Mouse (Mus musculus) small intestine, adult 2 months (tissue): ENCODE measurements around the gene Zbtb7a. TPM values are rescaled to one million over a fixed set of nuclear protein-coding genes. Genes with fewer than 3 reads are reported as not detected.

Experiments used
- H3K27ac ChIP-seq: fragments of 200-500 bp; 2 replicates; pipeline ENCODE4 v1.5.1; 2012; ENCODE audit warnings: low read depth, low read length, control low read depth, inconsistent platforms; ENCODE audit not compliant: insufficient read depth
- H3K27me3 ChIP-seq: fragments of 200-500 bp; 2 replicates; pipeline ENCODE4 v1.6.1; 2012; ENCODE audit warnings: mild to moderate bottlenecking, moderate library complexity, low read length, inconsistent platforms; ENCODE audit not compliant: control insufficient read depth, insufficient read depth
- H3K36me3 ChIP-seq: fragments of 200-500 bp; 2 replicates; pipeline ENCODE4 v1.6.1; 2012; ENCODE audit warnings: mild to moderate bottlenecking, low read length, control low read depth, inconsistent platforms; ENCODE audit not compliant: control insufficient read depth, insufficient read depth
- H3K4me1 ChIP-seq: fragments of 200-500 bp; 2 replicates; pipeline ENCODE4 v1.6.1; 2012; ENCODE audit warnings: low read length, inconsistent platforms, mixed read lengths; ENCODE audit not compliant: control insufficient read depth, insufficient read depth, insufficient read length
- H3K4me3 ChIP-seq: fragments of 200-500 bp; 2 replicates; pipeline ENCODE4 v1.5.1; 2012; ENCODE audit warnings: low read depth, mild to moderate bottlenecking, control low read depth, inconsistent platforms, low read length, moderate library complexity
- CTCF ChIP-seq: fragments of 200-500 bp; IDR thresholded peaks from 2 replicates; pipeline ENCODE4 v1.5.1; 2012; ENCODE audit warnings: low read depth, mild to moderate bottlenecking, control low read depth, inconsistent platforms, low read length, moderate library complexity, mixed read lengths; ENCODE audit not compliant: insufficient replicate concordance, insufficient read length; ENCODE audit errors: extremely low read depth
- POLR2A ChIP-seq: fragments of 200-500 bp; IDR thresholded peaks from 2 replicates; pipeline ENCODE4 v1.6.1; 2012; ENCODE audit warnings: low read depth, mild to moderate bottlenecking, control low read depth, inconsistent platforms, low read length, moderate library complexity
- WGBS: fragments of 180-500 bp; shearing (Covaris S2); methylation state at CpG from one replicate; pipeline ENCODE4 v1.1.7; 2018; 5-methylcytosine and 5-hydroxymethylcytosine counted together
- polyA plus RNA-seq: library from polyadenylated mRNA; depleted of rRNA; stranded (reverse); fragments of >200 nt; gene quantifications from 2 replicates; pipeline ENCODE4 v1.2.3, GENCODE M21; 2012; rRNA removed

The Zbtb7a gene
- polyA plus RNA-seq, 1 experiment, result 187 TPM

DNA sequence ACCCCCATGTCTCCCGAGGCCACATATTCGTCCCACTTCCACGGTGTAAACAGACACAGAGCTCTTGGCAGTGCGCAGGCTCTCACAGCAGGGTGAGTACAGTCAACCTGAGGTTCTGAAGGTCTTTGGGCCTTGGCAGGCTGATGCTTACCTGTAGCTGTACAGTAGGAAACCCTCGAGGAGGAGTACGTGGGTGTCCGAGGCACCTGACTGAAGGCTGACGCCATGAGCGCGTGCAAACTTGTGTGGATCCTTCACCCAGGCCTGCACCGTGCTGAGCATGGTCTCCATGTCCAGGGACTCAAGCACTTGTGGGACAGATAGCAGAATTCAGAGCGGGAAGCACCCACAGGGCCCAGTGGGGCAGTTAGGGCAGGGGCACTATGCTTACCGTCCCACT, 65.1 kb downstream of the Zbtb7a start:
- WGBS, result 88% methylated on average over 13 of the region's 13 CpGs
- no peak for TF ChIP-seq POLR2A
- TF ChIP-seq CTCF, result no peak
- Histone ChIP-seq H3K27me3 (no peaks in the 10 kb centered on the region), H3K27ac (no peak overlapping the region), H3K4me1 (peaks cover 15% of the 10 kb centered on the region; the same call in 1 of the 2 replicates), H3K4me3 (no peak overlapping the region), H3K36me3 (no peaks in the 10 kb centered on the region)

- H3K4me1 ChIP-seq, result peaks cover 11% of the 10 kb centered on the region; the same call in 1 of the 2 replicates
- H3K36me3 ChIP-seq, result no peaks in the 10 kb centered on the region
- H3K4me3 ChIP-seq, result no peak overlapping the region
- TF ChIP-seq CTCF (no peak), POLR2A (no peak)
- H3K27me3 ChIP-seq, result no peaks in the 10 kb centered on the region
- 84% methylated on average over 20 of the region's 20 CpGs for WGBS
- no peak overlapping the region for H3K27ac ChIP-seq
Measured at GRCm38 (mm10) chr10:81200605-81201287, 65.7 kb downstream of the Zbtb7a start.

- no peaks in the 10 kb centered on the region for H3K36me3 ChIP-seq
- no peaks in the 10 kb centered on the region for H3K27me3 ChIP-seq
- no peak within 1 kb of the TSS for H3K4me3 ChIP-seq
- 74% methylated on average over 13 of the region's 13 CpGs for WGBS
- TF ChIP-seq CTCF, result no peak
- TF ChIP-seq POLR2A, result no peak
- H3K27ac ChIP-seq, result no peak within 1 kb of the TSS
- H3K4me1 ChIP-seq, result peaks cover 11% of the 10 kb centered on the region; the same call in 1 of the 2 replicates
Measured at GRCm38 (mm10) chr10:81201807-81202758, 67.1 kb downstream of the Zbtb7a start, which contains the start of gene Nmrk2. Nmrk2 (minus strand) TSS chr10:81202051.

Other genes with a start within 250 kb of the Zbtb7a start
- gene Timm13, start 234.3 kb upstream of the Zbtb7a start, polyA plus RNA-seq, result 132 and 250 TPM in 2 replicates
- gene Lmnb2, start 217.0 kb upstream of the Zbtb7a start, polyA plus RNA-seq, result 14.5 and 29.2 TPM in 2 replicates
- 16.2 and 29.7 TPM in 2 replicates for gene Gadd45b, start 205.1 kb upstream of the Zbtb7a start, polyA plus RNA-seq
- gene Gng7, start 120.3 kb upstream of the Zbtb7a start, polyA plus RNA-seq, result 0.44 and 0.74 TPM in 2 replicates
- gene Diras1, start 109.6 kb upstream of the Zbtb7a start, polyA plus RNA-seq, result 0.32 and 0.38 TPM in 2 replicates
- 19.3 and 31.6 TPM in 2 replicates for gene Slc39a3, start 97.8 kb upstream of the Zbtb7a start, polyA plus RNA-seq
- gene Sgta, start 75.0 kb upstream of the Zbtb7a start, polyA plus RNA-seq, result 116 and 222 TPM in 2 replicates
- gene Thop1, start 65.2 kb upstream of the Zbtb7a start, polyA plus RNA-seq, result 26.5 and 33.3 TPM in 2 replicates
- gene Creb3l3, start 36.3 kb upstream of the Zbtb7a start, polyA plus RNA-seq, result 163 and 498 TPM in 2 replicates
- 214 and 554 TPM in 2 replicates for gene Map2k2, start 29.3 kb upstream of the Zbtb7a start, polyA plus RNA-seq
- gene Pias4, start 32.7 kb downstream of the Zbtb7a start, polyA plus RNA-seq, result 29.1 and 53.3 TPM in 2 replicates
- 755 and 1,606 TPM in 2 replicates for gene Eef2, start 41.4 kb downstream of the Zbtb7a start, polyA plus RNA-seq
- 102 and 228 TPM in 2 replicates for gene Dapk3, start 47.8 kb downstream of the Zbtb7a start, polyA plus RNA-seq
- not detected in 2 replicates for gene 4930442H23Rik, start 48.6 kb downstream of the Zbtb7a start, polyA plus RNA-seq
- gene Nmrk2, start 66.8 kb downstream of the Zbtb7a start, polyA plus RNA-seq, result not detected in 2 replicates
- gene Atcay, start 95.6 kb downstream of the Zbtb7a start, polyA plus RNA-seq, result 0.53 and 0.60 TPM in 2 replicates
- 4.9 and 14.2 TPM in 2 replicates for gene Zfr2, start 97.9 kb downstream of the Zbtb7a start, polyA plus RNA-seq
- gene Matk, start 117.7 kb downstream of the Zbtb7a start, polyA plus RNA-seq, result 6.8 and 13.0 TPM in 2 replicates
- gene Mrpl54, start 131.7 kb downstream of the Zbtb7a start, polyA plus RNA-seq, result 104 and 169 TPM in 2 replicates
- gene Apba3, start 131.7 kb downstream of the Zbtb7a start, polyA plus RNA-seq, result 100 and 207 TPM in 2 replicates
- 124 and 239 TPM in 2 replicates for gene Tjp3, start 156.4 kb downstream of the Zbtb7a start, polyA plus RNA-seq
- 26.1 and 50.8 TPM in 2 replicates for gene Pip5k1c, start 157.7 kb downstream of the Zbtb7a start, polyA plus RNA-seq
- gene Cactin, start 185.9 kb downstream of the Zbtb7a start, polyA plus RNA-seq, result 16.6 and 29.2 TPM in 2 replicates
- 10.0 and 10.2 TPM in 2 replicates for gene Tbxa2r, start 193.5 kb downstream of the Zbtb7a start, polyA plus RNA-seq
- 0.67 and 1.2 TPM in 2 replicates for gene Gipc3, start 208.0 kb downstream of the Zbtb7a start, polyA plus RNA-seq
- 86.8 and 196 TPM in 2 replicates for gene Hmg20b, start 215.3 kb downstream of the Zbtb7a start, polyA plus RNA-seq
- gene Mfsd12, start 222.3 kb downstream of the Zbtb7a start, polyA plus RNA-seq, result 14.6 and 22.7 TPM in 2 replicates
- 7.4 and 20.5 TPM in 2 replicates for gene 4930404N11Rik, start 230.6 kb downstream of the Zbtb7a start, polyA plus RNA-seq
- 70.5 and 132 TPM in 2 replicates for gene Fzr1, start 243.3 kb downstream of the Zbtb7a start, polyA plus RNA-seq
- 86.8 and 113 TPM in 2 replicates for gene Dohh, start 249.2 kb downstream of the Zbtb7a start, polyA plus RNA-seq
- gene Gm48551, start 249.2 kb downstream of the Zbtb7a start, polyA plus RNA-seq, result 1.8 and 4.8 TPM in 2 replicates